Mouse (Mus musculus) left cerebral cortex, postnatal 25 days (tissue): ENCODE results near the gene Olig3. TPM values are rescaled to one million over a fixed set of nuclear protein-coding genes. Genes with fewer than 3 reads are reported as not detected.

ENCODE experiments used
- total RNA-seq, 2 experiments: library from RNA; stranded (reverse); gene quantifications; 2 replicates each; pipeline ENCODE4 v1.2.3; 2021

Olig3 gene
- total RNA-seq, 2 experiments from 2014 or later = not detected

Other genes starting within 250 kb of the Olig3 start
- 10 to 100 TPM; 19.9 to 20.9 TPM for gene Ifngr1, start 235.4 kb downstream of the Olig3 start, total RNA-seq